Mouse (Mus musculus) spleen, postnatal 14 days (tissue): ENCODE results near the gene Cep63.

ENCODE experiments used
- DNase-seq, 2 experiments: peaks; one replicate each; pipeline ENCODE4 v3.0.0; 2021 to 2022; ENCODE audit warnings: low spot score in 2 of 2

The Cep63 gene

DNA sequence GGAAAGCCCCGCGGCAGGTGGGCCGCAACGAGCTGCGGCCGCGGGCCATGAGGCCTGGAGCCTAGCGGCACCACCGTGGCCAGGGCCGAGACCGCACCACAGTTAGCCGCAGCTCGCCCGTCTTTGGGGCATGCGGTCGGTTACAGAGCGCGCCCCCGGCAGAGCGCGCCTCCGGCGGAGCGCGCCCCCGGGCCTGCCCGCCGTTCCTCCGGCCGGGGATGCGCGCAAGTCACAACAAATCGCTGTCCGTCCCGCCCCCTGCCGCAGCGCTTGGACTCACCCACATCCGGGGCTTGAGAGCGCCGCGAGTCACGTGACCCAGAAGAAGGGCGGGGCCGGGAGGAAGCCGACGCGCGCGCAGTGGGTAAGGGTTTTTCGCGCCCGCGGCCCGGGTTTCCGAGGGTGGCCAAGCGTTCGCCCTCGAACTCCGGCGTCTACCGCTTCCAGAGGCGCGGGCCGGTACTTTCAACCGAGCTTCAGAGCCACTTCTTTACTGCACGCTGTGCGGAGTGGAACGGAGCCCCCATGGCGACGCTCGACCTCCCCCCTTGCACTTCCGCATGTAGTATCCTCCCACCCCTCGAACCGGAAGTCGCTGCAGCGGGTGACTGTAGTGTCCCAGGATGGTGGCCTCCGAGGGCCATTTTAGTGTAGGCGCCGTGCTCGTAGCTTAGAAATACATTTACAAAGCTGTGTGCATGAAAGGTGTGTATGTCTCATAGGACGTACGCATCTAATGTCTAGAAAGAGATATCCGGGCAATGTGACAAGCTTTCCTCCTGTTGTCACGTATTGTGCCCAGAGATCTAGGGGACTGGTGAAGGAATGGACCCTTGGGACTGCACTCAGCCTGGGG, at the start of gene Cep63, which contains the start of gene Anapc13:
TSS of gene Cep63 (minus strand) at position 552 of the 856 bp plus-strand sequence.
TSS of gene Anapc13 (plus strand) at position 314 of the 856 bp plus-strand sequence.
- peak; percentile 96 to 97 for DNase-seq

DNA sequence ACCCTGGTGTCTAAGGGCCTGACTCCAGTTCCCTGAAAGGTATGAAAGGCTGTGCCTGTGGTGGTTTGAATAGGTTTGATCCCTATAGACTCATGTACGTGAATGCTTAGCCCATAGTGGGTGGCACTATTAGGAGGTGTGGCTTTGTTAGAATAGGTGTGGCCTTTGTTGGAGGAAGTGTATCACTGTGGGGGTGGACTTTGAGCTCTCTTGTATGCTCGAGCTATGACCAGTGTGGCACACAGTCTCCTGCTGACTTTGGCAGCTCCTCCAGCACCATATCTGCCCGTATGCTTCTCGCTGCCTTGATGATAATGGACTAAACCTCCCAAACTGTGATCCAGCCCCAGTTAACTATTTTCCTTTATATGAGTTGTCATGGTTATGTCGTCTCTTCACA, 49.6 kb upstream of the Cep63 start:
- no peak for DNase-seq

DNA sequence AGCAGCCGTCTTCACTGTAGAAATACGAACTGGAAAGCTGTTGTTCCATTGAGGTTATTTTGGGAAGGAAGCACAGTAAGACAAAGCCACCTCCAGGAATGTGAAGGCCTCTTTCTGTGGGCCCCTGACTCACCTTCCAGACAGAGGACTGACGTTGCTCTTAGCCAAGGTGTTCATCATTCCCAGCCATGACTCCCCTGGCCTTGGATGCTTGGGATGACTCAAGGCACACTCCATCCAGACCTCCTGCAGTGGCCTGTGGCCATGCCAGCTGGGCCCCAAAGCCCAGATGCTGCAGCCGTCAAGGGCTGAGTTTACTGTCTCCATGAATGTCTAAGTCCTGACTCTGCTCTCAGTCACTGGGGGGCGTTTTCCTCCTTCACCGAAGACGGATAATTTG, 47.0 kb upstream of the Cep63 start:
- DNase-seq: no peak

DNA sequence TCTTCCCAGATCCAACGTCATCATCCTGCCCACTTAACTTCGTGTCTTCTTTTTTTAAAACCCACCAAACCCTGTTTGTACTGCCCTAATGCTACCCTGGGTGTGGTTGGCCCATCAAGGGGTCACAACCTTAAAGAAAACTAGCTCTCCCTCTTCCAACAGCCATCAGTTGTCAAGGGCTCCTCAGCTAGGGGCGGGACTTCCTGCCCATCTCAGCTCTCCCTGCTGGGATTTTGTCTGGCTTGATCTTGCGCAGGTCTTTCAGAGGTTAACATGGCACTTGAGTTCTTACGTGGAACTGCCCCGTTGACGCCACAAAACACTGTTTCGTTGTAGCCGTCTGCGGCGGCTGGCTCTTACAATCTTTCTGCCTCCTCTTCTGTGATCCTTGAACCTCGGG, 42.6 kb upstream of the Cep63 start:
- no peak for DNase-seq

DNA sequence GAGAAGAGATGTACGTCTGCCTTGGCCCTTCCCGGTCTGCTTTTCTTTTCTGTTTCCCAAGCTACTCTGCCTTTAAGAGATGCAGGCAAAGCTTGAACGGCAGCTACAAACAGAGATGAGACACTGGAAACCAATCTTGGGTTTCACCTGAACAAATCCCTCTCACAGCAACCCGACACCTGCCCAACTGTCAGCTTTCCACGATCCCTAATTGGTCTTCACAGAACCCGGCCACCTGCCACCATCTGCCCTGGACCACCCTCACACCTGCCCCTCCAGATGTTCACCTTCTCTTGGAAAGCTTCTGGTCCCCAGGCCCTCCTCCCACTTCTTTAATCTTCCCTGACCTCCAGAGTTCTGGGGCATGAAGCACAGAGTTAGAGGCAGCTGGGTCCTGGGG, 41.8 kb upstream of the Cep63 start:
- no peak for DNase-seq

DNA sequence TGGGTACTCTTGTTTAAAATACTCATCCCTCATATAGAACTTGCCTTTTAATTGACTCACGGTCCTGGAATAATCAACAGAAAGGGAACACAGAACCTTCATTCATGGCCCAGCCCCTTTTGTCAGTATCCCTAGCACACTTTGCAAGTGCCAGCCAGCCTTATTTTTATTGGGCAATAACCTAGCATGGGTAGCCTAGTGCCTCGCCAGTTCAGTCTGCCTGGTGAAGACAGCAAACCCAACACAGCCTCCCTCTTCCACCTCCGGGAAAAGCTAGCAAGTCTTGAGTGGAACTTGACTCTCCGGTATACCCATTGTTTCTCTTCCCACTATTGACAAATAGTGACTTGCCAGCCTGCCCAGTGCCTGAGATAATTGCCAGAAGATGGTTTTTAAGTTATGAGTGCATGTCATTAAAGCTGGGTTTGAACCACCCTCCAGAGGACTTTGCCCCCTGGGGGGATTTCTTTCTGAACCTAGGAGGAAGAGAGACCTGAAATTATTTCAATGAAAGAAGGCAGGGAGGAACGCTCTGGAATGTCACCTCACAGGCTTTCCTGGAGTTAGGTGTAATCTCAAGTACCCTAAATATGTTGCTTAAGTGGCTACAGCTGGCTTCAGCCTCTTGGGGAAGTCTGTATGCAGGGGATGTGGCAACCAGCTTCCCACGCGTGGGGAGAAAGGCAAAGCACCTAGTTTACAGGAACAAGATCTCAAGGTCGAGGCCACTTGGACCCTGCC, 30.2 kb upstream of the Cep63 start:
- no peak for DNase-seq

DNA sequence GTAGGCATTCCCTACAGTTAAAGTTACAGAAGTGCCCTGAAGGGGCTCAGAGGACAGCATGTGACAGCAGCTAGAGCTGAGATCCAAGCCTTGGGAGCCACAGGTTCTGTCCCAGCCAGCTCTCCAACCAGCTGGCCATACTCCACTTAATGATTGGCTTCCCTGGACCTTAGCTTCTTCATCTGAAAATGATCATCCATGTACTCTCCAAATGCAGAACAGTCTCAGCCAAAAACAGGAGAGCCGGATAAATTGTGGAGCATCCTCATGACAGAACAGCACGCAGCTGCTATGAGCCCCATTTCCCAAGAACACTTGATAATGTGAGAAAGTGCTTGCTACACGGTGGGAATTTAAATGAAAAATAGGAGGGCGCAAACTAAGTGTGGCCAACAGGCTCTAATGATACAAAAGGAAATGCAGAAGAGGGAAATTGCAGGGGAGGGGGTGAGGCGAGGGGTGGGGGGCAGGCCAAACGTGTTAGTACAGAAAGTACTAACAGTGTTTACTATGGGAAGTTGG, 24.9 kb upstream of the Cep63 start:
- no peak for DNase-seq

DNA sequence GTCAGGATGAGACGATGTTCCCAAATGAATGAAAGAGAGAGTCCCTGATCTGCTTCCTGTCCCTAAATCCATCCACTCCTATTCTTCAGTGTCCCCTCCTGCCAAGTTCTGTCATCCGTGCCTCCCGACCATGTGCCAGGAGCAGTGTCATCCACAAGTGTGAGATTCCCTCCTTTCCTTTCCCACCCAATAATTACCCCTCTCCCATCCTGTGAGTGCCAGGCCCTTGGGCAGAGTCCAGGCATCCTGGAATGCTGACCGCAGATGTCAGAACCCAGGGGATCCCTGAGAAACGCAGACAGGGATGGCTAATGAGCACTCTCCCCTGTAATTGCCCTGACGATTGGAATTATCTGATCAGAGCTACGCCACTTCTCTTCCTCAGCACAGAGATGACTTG, 24.3 kb upstream of the Cep63 start:
- no peak for DNase-seq

DNA sequence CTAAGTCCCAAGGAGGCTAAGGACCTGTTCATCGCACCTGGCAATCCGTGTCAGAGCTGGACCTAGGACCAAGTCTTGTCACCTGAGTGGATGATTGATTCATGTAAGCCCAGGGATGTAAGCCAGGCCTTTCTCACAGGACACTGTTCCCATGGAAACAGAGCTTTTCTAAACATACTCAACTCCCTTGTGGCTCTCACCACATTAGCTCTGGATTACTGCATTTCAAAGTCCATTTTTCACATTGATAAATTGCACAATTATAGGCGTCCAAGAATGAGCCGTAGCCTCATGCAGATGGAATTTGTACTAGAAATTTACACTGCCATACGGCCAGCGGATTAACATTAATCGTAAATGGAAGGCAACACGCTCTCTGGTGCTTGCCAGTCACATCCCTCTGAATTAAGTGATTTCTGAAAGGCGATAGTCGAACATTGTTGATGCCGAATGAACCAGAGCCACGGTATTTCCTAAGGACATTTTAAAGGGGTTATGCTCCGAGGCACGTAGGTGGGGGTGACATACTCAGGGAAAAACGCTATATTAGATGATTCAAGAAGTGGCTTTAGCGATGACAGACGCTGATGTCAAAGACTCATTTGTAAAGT, 23.7 kb upstream of the Cep63 start:
- no peak for DNase-seq

DNA sequence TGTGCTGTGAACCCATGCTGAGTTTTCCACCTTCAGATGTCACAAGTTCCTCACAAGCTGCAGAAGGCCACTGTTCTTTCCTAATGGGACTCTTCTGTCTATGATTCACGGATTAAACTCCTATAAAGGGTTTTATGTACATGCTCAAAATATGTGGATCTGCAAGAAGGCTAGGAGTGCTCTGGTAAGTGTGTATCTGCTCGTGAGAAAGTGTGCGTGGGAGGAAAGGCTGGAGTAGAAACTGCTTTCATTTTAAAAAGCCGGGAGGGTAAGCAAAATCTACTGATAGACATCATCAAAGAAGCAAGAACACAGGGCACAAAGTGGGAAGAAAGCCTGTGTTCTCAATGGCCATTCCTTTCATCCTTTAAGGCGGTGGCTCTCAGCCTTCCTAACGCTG, 20.7 kb upstream of the Cep63 start:
- no peak for DNase-seq

DNA sequence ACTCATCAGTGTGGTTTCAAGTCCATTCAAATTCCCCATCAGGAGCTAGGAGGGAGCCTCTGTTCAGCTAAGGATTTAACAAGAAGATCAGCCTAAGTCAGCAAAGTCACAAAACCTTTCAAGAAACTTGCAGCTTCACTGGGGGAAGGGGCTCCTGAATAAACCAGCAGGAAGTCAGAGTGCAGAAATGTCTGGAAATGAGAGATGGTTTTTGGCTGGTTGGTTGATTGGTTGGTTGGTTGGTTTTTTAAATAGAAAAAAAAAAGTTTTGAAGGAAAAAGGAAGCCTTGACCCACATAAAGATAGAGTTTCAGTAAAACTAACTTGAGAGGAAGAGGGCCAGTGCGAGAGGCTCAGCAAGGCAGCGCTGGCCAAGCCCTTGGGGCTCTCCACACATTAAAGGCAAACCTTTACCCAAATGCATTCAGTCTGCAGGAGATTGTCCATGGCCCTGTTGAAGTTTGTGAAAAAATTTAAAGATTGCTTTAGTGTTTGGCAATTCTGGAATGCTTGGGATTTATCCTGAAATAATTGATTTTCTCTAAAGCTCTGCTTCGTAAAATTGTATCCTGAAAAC, 18.9 kb upstream of the Cep63 start:
- DNase-seq: no peak

DNA sequence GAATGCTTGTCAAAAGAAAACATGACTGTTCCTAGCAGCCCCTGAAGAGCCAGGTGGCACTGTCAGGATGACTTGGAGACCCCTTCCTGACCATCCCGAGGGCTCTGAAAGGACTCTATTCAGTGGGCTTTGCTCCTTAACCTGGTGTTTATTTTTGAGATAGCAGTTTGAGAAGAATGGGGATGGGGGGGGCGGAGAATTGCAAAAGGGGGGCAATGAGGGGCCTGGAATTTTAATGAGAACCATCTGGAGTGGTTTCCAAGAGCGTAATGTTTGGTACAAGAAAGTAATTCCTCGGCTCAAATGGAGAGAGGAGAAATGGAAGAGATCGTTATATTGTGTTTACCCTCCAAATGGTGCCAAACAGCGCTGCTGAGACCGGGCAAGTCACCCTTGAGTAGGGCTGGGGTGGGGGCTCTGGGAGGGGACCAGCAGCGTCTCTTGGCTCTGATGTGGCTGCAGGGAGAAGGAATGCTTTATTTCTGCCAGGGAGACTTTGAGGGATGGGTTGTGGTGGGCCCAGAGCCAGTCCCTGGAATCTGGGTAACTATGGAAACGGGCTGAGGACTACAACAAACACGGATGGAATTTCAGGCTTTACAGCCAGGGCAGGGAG, 17.3 kb upstream of the Cep63 start:
- DNase-seq: no peak

DNA sequence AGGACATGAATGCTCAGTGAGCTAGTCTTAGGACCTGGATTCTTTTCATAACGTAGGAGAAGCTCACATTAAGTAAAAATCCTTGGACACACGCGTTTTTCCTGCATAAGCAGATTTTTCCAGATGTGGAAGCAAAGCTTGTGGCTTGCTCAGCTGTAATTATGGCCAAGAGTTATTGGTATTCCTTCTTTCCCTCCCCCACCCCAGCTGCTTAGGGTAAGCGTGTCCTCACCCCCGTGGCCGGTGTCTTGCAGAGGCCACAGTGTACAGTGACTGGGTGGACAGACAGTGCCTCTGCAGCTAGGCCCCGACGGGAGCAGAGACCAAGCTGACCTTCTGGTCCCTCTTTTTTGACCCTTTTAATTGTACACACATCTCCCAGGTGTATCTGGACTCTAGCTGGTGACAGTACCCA, 16.7 kb upstream of the Cep63 start:
- DNase-seq: no peak

DNA sequence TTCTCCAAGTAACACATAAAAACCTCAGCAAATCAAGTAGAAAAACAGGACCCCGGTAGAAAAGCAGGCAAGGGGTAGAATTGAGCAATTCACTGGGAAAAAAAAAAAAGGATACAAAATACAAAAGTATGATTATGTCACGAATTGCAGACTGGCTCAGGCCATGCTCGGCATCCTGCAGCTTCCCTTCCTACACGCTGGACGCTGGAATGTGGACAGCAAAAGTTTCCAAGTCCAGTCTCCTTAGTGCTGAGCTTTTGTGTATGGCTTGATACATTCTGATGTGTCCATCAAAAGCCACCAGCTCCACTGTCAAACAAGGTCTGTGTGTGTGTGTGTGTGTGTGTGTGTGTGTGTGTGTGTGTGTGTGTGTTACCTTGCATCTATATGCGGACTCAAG, 15.2 kb upstream of the Cep63 start:
- no peak for DNase-seq

DNA sequence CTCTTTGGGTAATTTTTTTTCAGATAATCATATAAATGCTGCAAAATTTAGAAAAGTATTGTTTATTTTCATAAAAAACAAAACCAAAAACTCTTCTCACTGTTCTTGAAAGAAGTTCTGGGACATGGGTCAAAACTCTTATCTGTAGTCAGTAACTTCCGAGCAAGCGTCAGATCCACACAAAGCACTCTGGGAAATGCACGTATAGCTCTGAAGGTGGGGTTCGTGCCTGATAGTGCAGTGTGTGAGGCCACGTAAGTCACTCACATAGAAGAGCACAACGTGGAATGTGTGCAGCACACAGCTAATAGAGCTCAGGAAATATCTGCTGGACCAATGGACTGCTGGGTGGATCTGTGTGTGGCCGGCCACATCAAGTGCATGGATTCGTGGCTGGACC, 13.2 kb upstream of the Cep63 start:
- no peak for DNase-seq

DNA sequence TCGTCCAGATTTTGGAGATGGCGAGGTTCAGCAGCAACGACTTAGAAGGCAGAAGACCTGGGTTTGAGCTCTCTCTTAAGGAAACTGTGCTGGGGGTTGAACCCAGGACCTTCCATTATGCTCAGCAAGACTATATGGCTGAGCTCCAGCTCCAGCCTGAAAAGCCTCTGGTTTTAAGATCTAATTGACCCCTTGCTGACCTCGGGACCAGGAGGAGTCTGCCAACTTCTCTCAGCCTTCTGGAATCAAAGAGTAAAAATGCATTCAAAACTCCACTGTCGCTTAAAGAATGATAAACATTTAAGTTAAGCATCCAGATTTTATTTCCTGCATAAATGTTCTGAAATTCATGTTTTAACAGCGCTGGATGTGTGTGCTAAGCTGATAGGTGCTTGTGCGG, 12.6 kb upstream of the Cep63 start:
- DNase-seq: no peak

DNA sequence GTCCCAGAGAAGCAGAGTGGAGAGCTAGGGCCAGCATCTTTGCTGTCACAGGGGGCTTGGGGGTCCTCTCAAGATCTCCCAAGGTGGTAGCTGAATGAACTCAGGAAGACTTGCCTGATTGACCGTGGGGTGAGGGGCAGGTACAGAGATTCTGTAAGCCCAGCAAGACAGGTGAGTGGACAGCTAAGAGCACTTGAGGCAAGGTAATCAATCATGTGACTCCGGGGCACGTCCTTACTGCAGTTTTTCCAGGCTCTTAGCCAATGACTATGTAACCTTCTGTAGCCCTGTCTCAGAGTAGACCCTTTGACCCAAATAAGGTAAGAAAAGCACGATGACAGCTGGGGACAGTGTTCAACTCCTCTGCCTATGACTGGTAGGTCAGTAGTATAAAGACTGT, 10.8 kb upstream of the Cep63 start:
- DNase-seq: no peak

DNA sequence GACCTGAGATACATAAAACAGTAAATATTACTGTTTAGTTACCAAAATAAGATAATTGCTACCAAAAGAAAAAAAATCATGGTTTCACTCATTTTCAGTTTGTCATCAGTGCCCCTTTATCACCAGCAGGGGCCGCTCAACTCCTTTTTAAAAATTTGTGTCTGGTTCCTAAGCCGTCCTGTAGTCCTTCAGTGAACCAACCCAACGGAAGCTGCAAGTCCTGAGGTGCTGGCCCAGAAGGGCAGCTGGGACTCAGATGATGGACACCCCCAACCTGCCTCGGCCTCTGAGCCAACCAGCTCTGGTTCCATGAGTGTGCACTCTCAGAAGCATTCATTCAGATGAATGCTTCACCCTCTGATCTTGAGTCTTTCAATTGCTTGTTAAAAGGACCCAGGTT, 10.2 kb upstream of the Cep63 start:
- DNase-seq: peak in 1 of 2 experiments; percentile 31

DNA sequence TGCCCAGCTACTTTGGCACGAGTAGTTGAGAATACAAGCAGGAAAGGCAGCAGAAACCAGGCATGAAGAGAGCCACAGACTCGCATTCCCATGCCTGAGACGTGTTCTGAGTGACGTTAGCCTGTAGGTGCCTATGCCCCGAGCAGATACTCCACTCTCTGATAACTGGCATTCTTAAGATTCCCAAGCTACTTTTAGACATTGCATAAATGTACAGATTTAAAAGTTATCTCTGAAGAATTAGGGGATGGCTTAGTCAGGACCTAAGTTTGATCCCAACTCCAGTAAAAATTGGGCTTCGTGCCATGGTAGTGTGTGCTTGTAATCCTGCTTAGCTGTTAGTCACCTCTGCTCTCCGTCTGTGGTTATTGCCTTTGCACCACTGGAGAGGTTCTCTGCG, 8.1 kb upstream of the Cep63 start:
- DNase-seq: no peak

DNA sequence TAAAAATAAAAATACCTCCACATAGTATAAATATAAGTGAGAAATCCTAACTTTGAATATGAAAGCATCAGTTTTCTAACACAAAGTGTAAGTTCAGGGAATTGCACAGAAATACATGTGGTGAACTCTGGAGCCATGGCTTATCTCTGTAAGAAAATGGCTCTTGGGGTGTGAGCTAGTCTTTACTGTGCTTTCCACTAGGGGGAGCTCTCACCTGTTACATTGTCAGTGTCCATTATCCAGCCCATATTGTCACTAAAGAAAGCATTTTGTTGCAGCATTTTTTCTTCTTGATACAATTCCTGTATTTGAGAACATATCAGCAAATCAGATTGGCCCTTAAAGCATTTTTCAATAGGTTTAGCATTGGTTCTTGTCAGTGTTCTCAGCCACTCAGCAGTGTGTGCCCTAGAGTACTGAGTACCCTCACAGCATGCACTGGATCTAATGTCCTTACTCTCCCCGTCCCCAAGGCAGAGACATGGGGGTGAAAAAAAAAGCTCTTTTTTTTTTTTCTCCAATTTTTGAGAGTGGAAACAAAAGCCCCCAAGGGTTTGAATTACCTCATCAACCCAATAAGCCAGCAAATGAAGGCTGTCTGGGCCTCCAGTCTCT, 6.7 kb upstream of the Cep63 start:
- peak in 1 of 2 experiments; percentile 43 for DNase-seq

DNA sequence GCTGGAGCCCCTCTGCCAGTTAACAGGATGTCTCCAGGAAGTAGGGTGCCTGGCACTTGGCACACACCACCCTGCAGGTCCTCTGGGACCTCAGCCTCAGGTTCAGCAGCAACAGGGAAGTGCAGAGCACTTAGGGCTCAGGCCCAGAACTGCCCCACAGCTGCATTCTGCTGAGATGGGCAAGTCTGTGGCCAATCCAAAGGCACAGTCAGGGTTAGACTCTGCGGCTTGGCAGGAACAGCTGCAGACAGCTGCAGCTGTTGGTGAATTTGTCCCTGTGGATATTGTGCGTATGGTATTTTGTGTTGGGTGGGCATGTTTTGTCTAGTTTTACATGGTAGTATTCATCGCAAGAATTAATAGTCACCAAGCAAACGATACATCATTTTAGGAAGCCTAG, 5.8 kb upstream of the Cep63 start:
- DNase-seq: no peak
